Mouse (Mus musculus) intestine, embryonic 14.5 days (tissue): ENCODE measurements at regions not wholly inside any gene's neighbourhood (a gene's known extent, or its start where the extent isn't known, plus 50 kb on each side); places are given as distances from the start of the nearest gene placed in this dataset.
"Not testable (repeated sequence)": the region's sequence is repeated elsewhere in the genome, so short reads cannot be mapped to it uniquely, and the experiment has no call there.

Experiments
- ATAC-seq: fragments of 200-750 bp; cut with Nextera tagmentation; replicated peaks from 2 replicates; pipeline ENCODE4 v1.8.0; 2017; ENCODE audit warnings: low read depth, moderate number of reproducible peaks, moderate TSS enrichment, moderate library complexity; ENCODE audit not compliant: low FRiP score, low TSS enrichment
- DNase-seq: peaks from one replicate; pipeline ENCODE4 v3.0.0-alpha.2; 2018; ENCODE audit warnings: low spot score
- H3K27ac ChIP-seq: fragments of 300-500 bp; sonication (generic); 2 replicates; pipeline ENCODE4 v1.5.1; 2014; ENCODE audit warnings: low read depth, mild to moderate bottlenecking, control low read depth
- H3K27me3 ChIP-seq: fragments of 300-500 bp; sonication (generic); replicated peaks from 2 replicates; pipeline ENCODE4 v1.6.1; 2014; ENCODE audit warnings: low read length, control low read depth; ENCODE audit not compliant: control insufficient read depth, insufficient read depth
- H3K36me3 ChIP-seq: fragments of 300-500 bp; sonication (generic); 2 replicates; pipeline ENCODE4 v1.6.1; 2014; ENCODE audit warnings: low read length, control low read depth; ENCODE audit not compliant: control insufficient read depth, insufficient read depth
- H3K4me1 ChIP-seq: fragments of 300-500 bp; sonication (generic); replicated peaks from 2 replicates; pipeline ENCODE4 v1.6.1; 2014; ENCODE audit warnings: low read length, control low read depth, mixed read lengths; ENCODE audit not compliant: control insufficient read depth, insufficient read depth
- H3K4me2 ChIP-seq: fragments of 300-500 bp; sonication (generic); 2 replicates; pipeline ENCODE4 v1.6.1; 2014; ENCODE audit warnings: low read length
- H3K4me3 ChIP-seq: fragments of 300-500 bp; sonication (generic); 2 replicates; pipeline ENCODE4 v1.5.1; 2014; ENCODE audit warnings: low read depth, low read length, control low read depth, mixed read lengths
- H3K9ac ChIP-seq: fragments of 300-500 bp; sonication (generic); 2 replicates; pipeline ENCODE4 v1.6.1; 2014; ENCODE audit warnings: mild to moderate bottlenecking, low read length
- H3K9me3 ChIP-seq: fragments of 300-500 bp; sonication (generic); 2 replicates; pipeline ENCODE4 v1.6.1; 2016; ENCODE audit warnings: low read length, control low read depth; ENCODE audit not compliant: control insufficient read depth
- WGBS: fragments of 180-500 bp; shearing (Covaris S2); extraction: QIAGEN DNeasy Blood & Tissue Kit; methylation state at CpG from one replicate; pipeline ENCODE4 v1.1.7; 2014; 5-methylcytosine and 5-hydroxymethylcytosine counted together

- no peak for ATAC-seq
- Histone ChIP-seq H3K9ac (no peak overlapping the region), H3K27me3 (no peaks in the 10 kb centered on the region), H3K4me3 (no peak overlapping the region), H3K36me3 (no peaks in the 10 kb centered on the region), H3K9me3 (no peaks in the 10 kb centered on the region), H3K4me2 (no peak overlapping the region), H3K4me1 (no peaks in the 10 kb centered on the region), H3K27ac (no peak overlapping the region)
- 74% methylated on average over 2 of the region's 2 CpGs for WGBS
- DNase-seq = no peak
Measured at GRCm38 (mm10) chr3:82290373-82290772, 67.5 kb upstream of the Map9 start.

- H3K36me3 ChIP-seq = no peaks in the 10 kb centered on the region
- no peak overlapping the region for H3K9ac ChIP-seq
- ATAC-seq (no peak), DNase-seq (no peak)
- no peak overlapping the region for H3K27ac ChIP-seq
- H3K27me3 ChIP-seq = no peaks in the 10 kb centered on the region
- WGBS = 73% methylated on average over 6 of the region's 6 CpGs
- no peaks in the 10 kb centered on the region for H3K9me3 ChIP-seq
- H3K4me2 ChIP-seq = no peak overlapping the region
- no peak overlapping the region for H3K4me3 ChIP-seq
- H3K4me1 ChIP-seq = no peaks in the 10 kb centered on the region
Measured at GRCm38 (mm10) chr3:82288996-82289395, 68.8 kb upstream of the Map9 start.

- Histone ChIP-seq H3K9me3 (no peaks in the 10 kb centered on the region), H3K9ac (no peak overlapping the region), H3K36me3 (no peaks in the 10 kb centered on the region), H3K27me3 (no peaks in the 10 kb centered on the region), H3K4me3 (no peak overlapping the region), H3K27ac (no peak overlapping the region), H3K4me1 (peaks cover 11% of the 10 kb centered on the region), H3K4me2 (no peak overlapping the region)
- ATAC-seq = no peak
- no peak for DNase-seq
Measured at GRCm38 (mm10) chr3:82276977-82277714, 80.7 kb upstream of the Map9 start.

- WGBS = 53% methylated on average over 4 of the region's 4 CpGs
- DNase-seq (no peak), ATAC-seq (no peak)
- Histone ChIP-seq H3K9me3 (no peaks in the 10 kb centered on the region), H3K4me2 (no peak overlapping the region), H3K36me3 (no peaks in the 10 kb centered on the region), H3K9ac (no peak overlapping the region), H3K27me3 (no peaks in the 10 kb centered on the region), H3K27ac (peak overlapping the region; percentile 39), H3K4me3 (no peak overlapping the region), H3K4me1 (peaks cover 11% of the 10 kb centered on the region)
Measured at GRCm38 (mm10) chr3:82275822-82276203, 82.0 kb upstream of the Map9 start.

GRCm38 (mm10) chr3:82274945-82275821, 82.7 kb upstream of the Map9 start:
- 45% methylated on average over 7 of the region's 7 CpGs for WGBS
- peaks cover 11% of the 10 kb centered on the region for H3K4me1 ChIP-seq
- no peak overlapping the region for H3K4me3 ChIP-seq
- ATAC-seq = no peak
- H3K4me2 ChIP-seq = no peak overlapping the region
- no peak overlapping the region for H3K9ac ChIP-seq
- no peaks in the 10 kb centered on the region for H3K36me3 ChIP-seq
- H3K9me3 ChIP-seq = no peaks in the 10 kb centered on the region
- H3K27me3 ChIP-seq = no peaks in the 10 kb centered on the region
- H3K27ac ChIP-seq = peak overlapping the region; percentile 39
- peak; percentile 60 for DNase-seq

- WGBS = 51% methylated on average over 6 of the region's 6 CpGs
- Histone ChIP-seq H3K9me3 (no peaks in the 10 kb centered on the region), H3K4me1 (peaks cover 11% of the 10 kb centered on the region), H3K27me3 (no peaks in the 10 kb centered on the region), H3K4me2 (no peak overlapping the region), H3K27ac (peak overlapping the region; percentile 19; the same call in 1 of the 2 replicates), H3K36me3 (no peaks in the 10 kb centered on the region), H3K4me3 (no peak overlapping the region), H3K9ac (no peak overlapping the region)
- no peak for ATAC-seq
- no peak for DNase-seq
Measured at GRCm38 (mm10) chr3:82274196-82274937, 83.5 kb upstream of the Map9 start.

GRCm38 (mm10) chr3:82273511-82273910, 84.3 kb upstream of the Map9 start:
- not testable (repeated sequence) for H3K4me3 ChIP-seq, H3K27ac ChIP-seq, DNase-seq, ATAC-seq, H3K36me3 ChIP-seq, H3K9me3 ChIP-seq, H3K4me2 ChIP-seq, H3K27me3 ChIP-seq, H3K9ac ChIP-seq
- H3K4me1 ChIP-seq = peaks cover 11% of the 10 kb centered on the region
- 72% methylated on average over 2 of the region's 2 CpGs for WGBS

GRCm38 (mm10) chr3:82271965-82272364, 85.9 kb upstream of the Map9 start:
- H3K4me3 ChIP-seq = no peak overlapping the region
- H3K9ac ChIP-seq = no peak overlapping the region
- H3K4me2 ChIP-seq = no peak overlapping the region
- ATAC-seq = no peak
- 77% methylated on average over 1 of the region's 1 CpGs for WGBS
- no peak for DNase-seq
- H3K9me3 ChIP-seq = 0 out of 2 replicates have a peak, but pooled peaks cover 6% of the 10 kb centered on the region
- no peak overlapping the region for H3K27ac ChIP-seq
- no peaks in the 10 kb centered on the region for H3K27me3 ChIP-seq
- H3K4me1 ChIP-seq = peaks cover 11% of the 10 kb centered on the region
- no peaks in the 10 kb centered on the region for H3K36me3 ChIP-seq
